Mouse (Mus musculus) NIH3T3 (cell line): ENCODE measurements at regions not wholly inside any gene's neighbourhood (a gene's known extent, or its start where the extent isn't known, plus 50 kb on each side); places are given as distances from the start of the nearest gene placed in this dataset.

Experiments
- DNase-seq: peaks from one replicate; pipeline ENCODE4 v3.0.0-alpha.2; 2012; ENCODE audit warnings: low read depth

GRCm38 (mm10) chr12:25382961-25383360, 286.0 kb upstream of the Id2 start:
- DNase-seq: no peak

- DNase-seq: no peak
Observed at GRCm38 (mm10) chr12:25382475-25382874, 285.5 kb upstream of the Id2 start.

- no peak for DNase-seq
Observed at GRCm38 (mm10) chr12:25381619-25382018, 284.7 kb upstream of the Id2 start.

GRCm38 (mm10) chr12:25379996-25380395, 283.1 kb upstream of the Id2 start:
- DNase-seq: no peak

- no peak for DNase-seq
Observed at GRCm38 (mm10) chr12:25379016-25379415, 282.1 kb upstream of the Id2 start.

- DNase-seq: peak; percentile 14
Observed at GRCm38 (mm10) chr12:25378036-25378645, 281.2 kb upstream of the Id2 start.

GRCm38 (mm10) chr12:25376451-25376850, 279.5 kb upstream of the Id2 start:
- no peak for DNase-seq

GRCm38 (mm10) chr12:25367541-25367940, 270.6 kb upstream of the Id2 start:
- DNase-seq: no peak

GRCm38 (mm10) chr12:25365600-25366267, 268.8 kb upstream of the Id2 start:
- no peak for DNase-seq

GRCm38 (mm10) chr12:25364966-25365568, 268.1 kb upstream of the Id2 start:
- DNase-seq: no peak

GRCm38 (mm10) chr12:25363839-25364238, 266.9 kb upstream of the Id2 start:
- no peak for DNase-seq

- no peak for DNase-seq
Observed at GRCm38 (mm10) chr12:25363341-25363740, 266.4 kb upstream of the Id2 start.

- no peak for DNase-seq
Observed at GRCm38 (mm10) chr12:25362771-25363170, 265.8 kb upstream of the Id2 start.

GRCm38 (mm10) chr12:25360726-25361125, 263.8 kb upstream of the Id2 start:
- DNase-seq: peak; percentile 16

GRCm38 (mm10) chr12:25359931-25360330, 263.0 kb upstream of the Id2 start:
- no peak for DNase-seq

- DNase-seq: peak; percentile 48
Observed at GRCm38 (mm10) chr12:25358846-25359525, 262.0 kb upstream of the Id2 start.

- no peak for DNase-seq
Observed at GRCm38 (mm10) chr12:25356774-25357173, 259.8 kb upstream of the Id2 start.

- DNase-seq: no peak
Observed at GRCm38 (mm10) chr12:25355217-25355616, 258.3 kb upstream of the Id2 start.

- no peak for DNase-seq
Observed at GRCm38 (mm10) chr12:25353402-25353896, 256.5 kb upstream of the Id2 start.

GRCm38 (mm10) chr12:25352160-25352559, 255.2 kb upstream of the Id2 start:
- DNase-seq: no peak

GRCm38 (mm10) chr12:25344354-25344753, 247.4 kb upstream of the Id2 start:
- DNase-seq: no peak

- DNase-seq: no peak
Observed at GRCm38 (mm10) chr12:25338771-25339170, 241.8 kb upstream of the Id2 start.

- peak; percentile 29 for DNase-seq
Observed at GRCm38 (mm10) chr12:25335930-25336329, 239.0 kb upstream of the Id2 start.
